Mouse (Mus musculus) adrenal gland, adult (tissue): ENCODE measurements at regions not wholly inside any gene's neighbourhood (a gene's known extent, or its start where the extent isn't known, plus 50 kb on each side); places are given as distances from the start of the nearest gene placed in this dataset.

ENCODE experiments used
- DNase-seq, 2 experiments: peaks; one replicate each; pipeline ENCODE4 v3.0.0; 2022 to 2023; ENCODE audit warnings: low spot score in 1 of 2; ENCODE audit not compliant: inconsistent age in 2 of 2

DNA sequence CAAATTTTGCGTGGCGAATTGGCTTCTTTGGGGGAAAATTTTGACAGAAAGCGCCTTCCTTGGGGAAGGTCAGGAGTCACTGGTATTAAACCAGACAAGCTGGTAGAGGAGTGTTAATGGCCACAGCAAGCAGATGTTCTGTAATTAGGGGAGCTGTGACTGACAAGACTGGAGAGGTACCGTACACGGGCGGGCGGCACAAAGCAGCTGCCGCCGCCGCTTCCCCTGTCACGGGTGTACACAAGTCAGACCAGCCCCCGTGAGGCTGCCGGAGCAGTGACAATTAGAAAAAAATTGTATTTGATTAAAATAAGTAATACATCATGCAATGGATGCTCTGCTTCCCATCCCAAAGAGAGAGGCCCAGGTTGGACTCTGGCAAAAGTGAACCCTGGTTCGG lies 369.8 kb downstream of the Vrk1 start:
- DNase-seq: no peak

DNA sequence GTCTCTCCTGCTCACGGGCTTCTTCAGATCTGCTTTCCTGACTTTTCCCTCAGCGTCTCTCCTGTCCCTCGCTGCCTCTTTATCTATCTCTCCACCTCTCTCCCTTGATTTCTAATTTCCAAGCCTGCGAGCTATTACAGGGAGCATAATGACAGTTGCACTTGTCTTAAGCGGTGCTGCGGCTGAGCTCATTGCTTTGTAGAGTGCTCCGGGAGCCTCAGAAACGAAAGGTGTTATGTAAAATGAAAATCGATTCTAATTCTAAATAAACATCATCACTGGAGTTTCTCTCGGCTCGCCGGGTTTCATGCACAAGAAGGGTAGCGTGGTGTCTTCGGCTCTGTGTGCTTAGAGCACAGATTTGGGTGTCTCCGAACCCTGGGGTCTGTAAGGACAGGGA lies 371.8 kb downstream of the Vrk1 start:
- no peak for DNase-seq

GRCm38 (mm10) chr12:106389214-106389613 lies 379.2 kb downstream of the Vrk1 start:
- DNase-seq: no peak

DNA sequence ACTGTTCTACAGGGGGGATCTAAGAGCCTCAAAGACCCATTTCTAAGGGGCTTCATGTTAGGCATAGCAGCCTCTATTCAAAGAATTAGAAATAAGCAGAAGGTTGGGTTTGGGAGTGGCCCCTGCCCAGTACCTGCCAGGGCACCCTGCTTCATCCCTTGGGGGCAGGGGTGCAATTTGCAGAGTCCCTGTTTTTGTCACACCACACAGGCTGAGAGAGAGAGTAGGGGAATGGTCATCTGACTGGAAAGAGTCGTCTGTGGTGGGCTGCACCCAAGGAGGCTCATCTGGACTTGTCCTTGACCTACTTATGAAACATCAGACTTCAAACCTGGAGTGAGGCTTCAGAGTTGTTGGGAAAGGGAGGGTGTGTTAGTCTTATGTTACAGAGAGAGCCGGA lies 382.3 kb downstream of the Vrk1 start:
- no peak for DNase-seq

- no peak for DNase-seq
Measured at GRCm38 (mm10) chr12:106399085-106399484, 389.1 kb downstream of the Vrk1 start.

GRCm38 (mm10) chr12:106411075-106411474 lies 401.0 kb downstream of the Vrk1 start:
- no peak for DNase-seq

DNA sequence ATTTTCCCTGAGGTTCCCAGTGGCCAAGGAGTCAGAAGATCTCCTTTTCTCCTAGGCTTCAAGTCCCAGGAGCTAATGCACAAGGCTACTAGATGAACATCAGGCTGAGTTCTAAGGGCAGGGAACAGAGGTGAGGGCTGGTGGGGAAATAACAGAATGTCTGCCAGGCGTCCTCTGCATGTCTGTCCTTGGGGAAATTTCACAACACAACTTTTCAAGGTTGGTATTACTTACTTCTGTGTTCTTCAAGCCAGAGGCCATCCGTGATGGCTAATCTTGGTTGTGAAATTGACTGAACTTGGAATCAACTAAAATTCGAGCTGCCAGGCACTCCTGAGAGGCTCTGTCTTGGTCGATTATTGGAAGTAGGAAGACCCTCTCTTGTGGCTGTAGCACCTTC lies 416.6 kb downstream of the Vrk1 start:
- DNase-seq: peak; percentile 52 to 83

DNA sequence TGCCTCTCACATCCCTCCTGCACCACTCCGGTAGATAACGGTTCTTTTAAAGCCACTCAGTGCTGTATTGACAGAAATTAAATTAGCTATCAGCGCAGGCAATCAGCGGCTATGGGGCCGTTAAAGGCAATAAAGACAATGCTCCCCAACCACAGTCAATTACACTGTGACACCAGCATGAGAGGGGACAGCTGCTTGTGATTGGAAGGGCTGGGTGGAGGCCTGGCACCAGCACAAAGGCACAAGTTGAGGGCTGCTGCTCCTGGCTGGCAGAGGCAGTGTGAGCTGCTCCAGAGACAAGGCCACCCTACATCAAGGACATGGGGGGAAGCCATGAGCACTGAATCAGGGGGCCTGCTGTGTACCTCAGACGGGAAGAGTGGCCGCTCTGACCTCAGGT lies 420.0 kb downstream of the Vrk1 start:
- DNase-seq: peak; percentile 74 to 81

DNA sequence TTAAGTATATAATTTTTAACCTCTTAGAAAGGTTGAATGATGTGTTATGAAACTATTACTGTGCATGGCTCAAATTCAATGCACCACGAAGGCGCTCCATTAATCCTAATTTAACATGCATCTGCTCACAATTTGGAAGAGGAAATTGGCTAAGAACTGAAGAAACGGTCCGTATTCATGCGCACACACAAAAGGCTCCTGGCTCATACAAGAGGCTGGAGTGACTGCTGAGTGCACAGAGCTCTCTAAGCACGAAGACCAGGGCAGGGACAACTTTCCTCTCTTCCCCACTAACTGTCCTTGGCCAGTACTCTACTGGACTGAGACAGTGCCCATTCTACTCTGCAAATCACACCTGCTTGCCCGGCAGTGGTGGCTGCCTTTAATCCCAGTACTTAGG lies 435.1 kb downstream of the Vrk1 start:
- no peak for DNase-seq

- no peak for DNase-seq
Measured at GRCm38 (mm10) chr12:106445976-106446375, 435.9 kb downstream of the Vrk1 start.

- DNase-seq: no peak
Measured at GRCm38 (mm10) chr12:106446876-106447532, 437.0 kb downstream of the Vrk1 start.

GRCm38 (mm10) chr12:106448551-106448950 lies 438.5 kb downstream of the Vrk1 start:
- DNase-seq: peak; percentile 80 to 90

DNA sequence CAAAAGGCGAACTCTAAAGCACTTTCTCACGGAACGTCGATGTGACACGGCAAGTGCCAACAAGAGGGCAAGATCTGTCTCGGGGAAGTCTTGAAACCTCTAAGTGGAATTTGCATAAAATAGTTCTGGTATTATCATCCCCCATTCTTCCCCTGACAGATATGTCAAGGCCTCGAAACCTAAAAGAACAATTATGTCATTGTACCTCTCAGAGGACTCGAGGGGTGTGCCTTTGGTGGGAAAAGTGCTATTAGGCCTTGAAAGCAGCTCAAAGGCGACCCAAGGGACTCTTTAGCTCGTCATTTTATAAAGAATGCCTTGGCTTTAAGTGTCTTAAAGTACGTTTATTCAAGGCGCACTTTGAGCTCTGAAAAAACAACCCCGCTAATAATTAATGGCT lies 443.5 kb downstream of the Vrk1 start:
- DNase-seq: no peak

- no peak for DNase-seq
Measured at GRCm38 (mm10) chr12:106458215-106458614, 448.2 kb downstream of the Vrk1 start.

DNA sequence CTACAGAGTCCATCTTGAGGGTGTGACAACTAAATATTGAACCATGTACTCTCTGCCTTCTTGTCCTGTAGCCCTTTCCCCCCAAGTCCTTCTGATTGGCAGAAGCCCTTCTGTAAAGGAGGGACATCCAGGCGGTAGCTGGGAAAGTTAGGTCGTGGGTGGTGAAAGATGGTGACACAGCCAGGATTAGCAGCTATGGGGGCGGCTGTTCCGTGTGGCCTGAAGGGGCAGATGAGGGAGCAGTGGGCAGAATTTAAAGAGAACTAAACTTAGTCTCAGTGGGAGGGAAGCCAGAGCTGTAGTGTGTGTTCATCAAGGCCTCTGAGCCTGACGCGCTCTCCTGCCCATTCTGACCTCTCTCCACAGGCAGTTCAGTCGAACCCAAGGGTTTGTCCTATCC lies 450.6 kb downstream of the Vrk1 start:
- DNase-seq: no peak

DNA sequence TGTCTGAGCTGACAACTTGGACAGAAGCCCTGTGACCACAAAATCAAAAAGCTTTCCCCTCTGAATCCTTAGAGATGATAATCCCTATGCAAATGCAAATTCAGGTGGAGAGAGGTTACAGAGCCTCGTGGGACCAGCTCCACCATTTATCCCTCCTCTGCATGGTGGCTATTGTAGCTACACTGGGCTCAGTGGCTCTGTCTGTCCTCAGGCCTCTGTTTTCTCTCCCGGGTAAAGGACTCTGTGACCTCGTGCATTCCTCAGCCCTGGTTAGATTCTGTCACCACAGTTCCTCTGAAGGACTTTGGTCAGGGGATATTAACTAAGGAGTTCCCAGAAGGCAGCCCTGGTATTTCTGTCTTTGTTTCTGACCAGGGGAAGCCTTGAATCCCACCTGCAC lies 452.3 kb downstream of the Vrk1 start:
- DNase-seq: peak in 1 of 2 experiments; percentile 59

DNA sequence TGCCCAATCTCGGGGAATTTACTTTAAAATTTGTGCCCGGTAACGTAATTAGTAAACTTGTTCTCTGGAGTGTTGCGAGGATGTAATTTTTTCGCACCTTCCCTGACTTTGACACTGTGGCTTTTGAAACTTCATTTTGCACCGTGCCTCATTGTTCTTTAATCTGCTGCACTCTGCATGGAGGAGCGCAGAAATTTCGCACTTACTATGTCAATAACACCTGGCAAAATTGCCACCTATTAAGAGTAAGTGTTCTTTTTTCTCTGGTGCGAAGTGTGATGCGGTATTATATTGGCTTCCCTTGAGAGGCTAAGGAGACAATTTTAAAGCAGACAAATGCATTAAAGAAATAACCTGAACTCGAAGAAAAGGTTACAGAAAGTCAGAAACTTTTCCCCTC lies 454.7 kb downstream of the Vrk1 start:
- no peak for DNase-seq

DNA sequence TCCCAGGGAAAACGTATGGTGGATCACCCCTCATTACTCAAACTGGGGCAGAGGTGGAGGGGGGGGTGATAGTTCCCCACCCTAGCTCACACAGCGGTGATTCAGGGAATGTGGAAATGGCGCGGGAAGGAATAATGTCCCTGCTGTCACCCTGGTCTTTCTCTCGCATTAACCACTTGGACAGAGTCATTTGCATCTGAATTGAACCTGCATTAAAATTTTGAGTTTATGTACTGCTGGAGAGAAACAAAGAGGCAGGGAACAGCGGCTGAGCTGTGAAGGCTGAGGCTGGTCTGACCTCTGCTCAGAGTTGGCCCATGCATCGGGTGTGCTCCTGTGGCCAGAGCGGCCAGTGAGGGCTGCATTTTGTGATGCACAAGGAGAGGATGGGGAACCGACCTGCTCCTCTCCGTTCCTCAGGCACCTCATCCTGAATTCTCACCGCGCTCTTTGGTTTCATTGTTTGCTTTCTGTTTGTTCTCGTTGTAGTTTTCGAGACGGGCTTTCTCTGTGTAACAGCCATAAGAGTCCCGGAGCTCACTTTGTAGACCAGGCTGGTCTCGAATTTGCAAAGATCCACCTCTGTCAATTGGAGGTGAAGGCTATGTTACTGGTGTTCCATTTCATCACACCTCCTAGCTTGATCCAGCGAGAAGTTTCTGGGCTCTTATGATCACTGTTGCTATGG lies 458.3 kb downstream of the Vrk1 start:
- no peak for DNase-seq

GRCm38 (mm10) chr12:106474501-106475165 lies 464.6 kb downstream of the Vrk1 start:
- no peak for DNase-seq

- DNase-seq: no peak
Measured at GRCm38 (mm10) chr12:106475486-106476050, 465.5 kb downstream of the Vrk1 start.

DNA sequence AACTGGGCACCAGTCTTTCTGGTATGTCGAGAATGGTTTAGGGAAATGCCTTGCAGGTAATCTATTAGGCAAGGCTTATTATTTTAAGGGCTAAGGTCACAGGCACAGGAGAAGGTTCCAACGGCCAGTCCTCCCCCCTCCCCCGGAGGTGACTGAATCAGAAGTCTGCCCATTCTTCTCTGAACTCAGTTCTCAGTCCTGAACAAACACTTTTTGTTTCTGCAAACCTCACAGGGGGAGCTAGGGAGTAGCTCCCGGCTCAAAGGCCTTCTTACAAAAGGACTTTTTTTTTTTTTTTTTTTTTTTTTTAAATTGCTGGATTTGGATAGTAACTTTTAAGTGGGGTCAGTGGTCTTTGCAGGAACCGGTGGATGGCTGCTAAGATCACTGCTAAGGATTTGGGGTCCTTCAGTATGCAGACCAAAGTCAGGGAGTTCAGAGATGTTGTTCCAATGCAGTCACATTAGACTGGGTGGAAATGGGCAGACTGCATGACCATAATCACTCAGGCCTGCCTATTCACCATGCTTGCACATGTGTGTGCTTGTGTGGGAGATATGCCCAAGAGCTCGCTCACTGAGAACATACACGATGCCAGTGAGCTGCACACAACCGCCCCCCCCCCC lies 467.1 kb downstream of the Vrk1 start:
- DNase-seq: no peak

DNA sequence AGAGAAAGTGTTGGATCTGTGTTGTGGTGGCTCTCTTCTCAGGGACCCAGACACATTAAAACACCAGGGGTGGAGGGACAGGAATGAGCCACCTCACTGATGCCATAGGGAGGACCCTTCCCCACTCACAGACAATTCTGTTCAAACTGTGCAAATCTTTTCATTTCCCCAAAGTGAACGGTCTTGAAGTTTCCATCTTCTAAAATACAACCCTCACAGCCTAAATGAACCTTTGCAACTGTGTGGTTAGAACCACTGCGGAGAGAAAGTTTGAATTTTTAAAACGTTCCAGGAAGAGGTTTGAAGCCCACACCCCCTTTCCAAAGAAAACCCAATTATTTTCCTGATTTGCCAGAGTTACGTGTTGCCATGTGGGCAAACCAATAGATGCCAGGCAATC lies 467.7 kb downstream of the Vrk1 start:
- DNase-seq: no peak
